Mouse (Mus musculus) left cerebral cortex, adult 11 months (tissue): ENCODE results near the gene Arrb1.

Experiments used
- DNase-seq: peaks from one replicate; pipeline ENCODE4 v3.0.0; 2022; ENCODE audit warnings: low spot score

The Arrb1 gene

DNA sequence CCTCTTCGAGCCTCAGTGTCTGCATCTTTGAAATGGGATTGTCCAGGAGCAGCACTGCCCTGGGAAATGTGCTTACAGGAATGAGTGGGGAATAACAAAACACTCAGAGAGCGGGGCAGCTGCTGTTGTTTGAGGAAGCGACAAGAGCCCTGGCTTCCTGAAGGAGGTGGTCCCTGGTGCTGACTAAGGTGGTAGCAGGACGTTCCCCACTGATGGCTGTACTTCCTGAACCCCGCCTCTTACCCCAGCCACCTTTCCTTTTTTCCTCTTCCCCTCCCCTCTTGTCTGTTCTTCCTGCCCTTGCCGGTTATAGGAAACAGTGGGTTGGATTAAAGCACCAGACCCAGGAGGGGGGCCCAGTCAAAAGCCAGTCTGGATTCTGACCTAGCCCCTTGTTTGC, 45.0 kb downstream of the Arrb1 start:
- no peak for DNase-seq

DNA sequence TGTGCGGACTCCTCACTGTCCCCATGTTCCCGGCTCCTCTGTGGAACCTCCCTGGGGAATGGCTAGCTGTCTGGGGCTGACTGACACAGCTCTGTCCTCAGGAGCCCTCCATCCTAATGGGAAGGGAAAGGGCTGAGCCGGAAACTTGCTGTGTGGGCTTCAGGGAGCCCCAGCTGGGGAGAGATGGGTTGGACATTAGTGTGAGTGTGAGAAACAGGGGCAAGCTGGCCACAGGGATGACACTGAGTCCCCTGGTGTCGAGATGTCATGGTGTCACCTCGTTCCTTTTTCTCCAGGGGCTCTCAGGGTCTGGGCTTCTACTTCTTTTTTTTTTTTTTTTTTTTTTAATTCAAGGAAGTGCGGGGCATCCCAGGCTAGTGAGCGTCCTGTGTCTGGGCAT, 47.0 kb downstream of the Arrb1 start:
- no peak for DNase-seq

GRCm38 (mm10) chr7:99582867-99583266, 47.6 kb downstream of the Arrb1 start:
- no peak for DNase-seq

DNA sequence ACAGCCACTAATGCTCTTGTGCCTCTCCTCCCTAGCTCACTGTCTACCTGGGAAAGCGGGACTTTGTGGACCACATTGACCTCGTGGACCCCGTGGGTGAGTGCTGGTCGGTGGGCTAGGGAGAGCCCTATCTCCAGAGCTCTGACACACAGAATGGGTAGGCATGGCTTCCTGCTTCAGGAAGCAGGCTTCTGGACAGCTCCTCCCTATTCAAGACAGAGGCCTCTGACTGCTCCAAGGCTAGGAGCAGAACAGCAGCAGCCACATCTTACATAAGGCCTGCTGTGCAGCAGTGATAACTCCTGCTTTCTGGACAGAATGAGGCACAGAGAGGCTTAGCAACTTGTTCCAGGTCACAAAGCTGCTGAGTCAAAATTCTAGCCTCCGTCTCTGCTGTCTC, 48.4 kb downstream of the Arrb1 start:
- DNase-seq: no peak

- no peak for DNase-seq
These were observed 50.7 kb downstream of the Arrb1 start for GRCm38 (mm10) chr7:99585976-99586375.

DNA sequence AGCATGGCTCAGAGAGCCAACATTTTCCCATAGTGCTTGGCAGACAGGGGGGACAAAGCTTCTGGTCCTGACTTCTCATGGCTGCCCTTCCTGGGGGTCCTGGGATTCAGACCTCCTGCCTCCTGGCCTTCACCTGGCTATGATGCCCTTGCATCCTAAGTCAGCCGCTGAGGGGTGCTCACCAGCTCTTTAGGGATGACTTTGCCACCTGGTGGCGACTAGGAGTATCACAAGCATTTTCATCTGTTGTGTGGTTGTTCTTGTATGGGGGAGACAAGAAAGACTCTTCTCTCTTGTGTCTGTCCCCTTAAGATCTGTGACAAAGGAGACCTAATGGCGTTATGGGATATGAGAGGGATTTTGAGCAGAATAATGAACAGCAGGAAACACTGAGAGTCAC, 54.8 kb downstream of the Arrb1 start:
- peak; percentile 49 for DNase-seq

DNA sequence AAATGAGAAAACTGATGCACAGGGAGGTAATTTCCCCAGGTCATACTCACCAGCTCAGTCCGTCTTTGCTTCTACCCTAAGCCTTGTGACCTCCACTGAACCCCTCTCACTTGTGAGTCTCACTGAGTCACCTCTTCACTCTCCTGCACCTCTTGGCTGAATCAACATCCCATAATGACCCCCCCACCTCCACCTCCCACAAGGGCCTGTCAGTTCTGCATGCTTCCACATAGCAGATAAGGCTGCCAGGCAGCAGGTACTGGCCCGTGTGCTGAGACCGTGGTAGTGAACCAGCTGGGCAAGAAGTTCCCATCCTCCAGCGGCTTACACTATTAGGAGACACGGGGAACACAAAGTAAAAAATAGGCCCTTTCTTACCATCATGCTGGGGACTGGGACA, 55.4 kb downstream of the Arrb1 start:
- no peak for DNase-seq

GRCm38 (mm10) chr7:99592669-99593068, 57.4 kb downstream of the Arrb1 start:
- DNase-seq: no peak

- DNase-seq: no peak
These were observed 58.9 kb downstream of the Arrb1 start for GRCm38 (mm10) chr7:99593868-99594803.

GRCm38 (mm10) chr7:99598722-99599121, 63.5 kb downstream of the Arrb1 start:
- DNase-seq: no peak

DNA sequence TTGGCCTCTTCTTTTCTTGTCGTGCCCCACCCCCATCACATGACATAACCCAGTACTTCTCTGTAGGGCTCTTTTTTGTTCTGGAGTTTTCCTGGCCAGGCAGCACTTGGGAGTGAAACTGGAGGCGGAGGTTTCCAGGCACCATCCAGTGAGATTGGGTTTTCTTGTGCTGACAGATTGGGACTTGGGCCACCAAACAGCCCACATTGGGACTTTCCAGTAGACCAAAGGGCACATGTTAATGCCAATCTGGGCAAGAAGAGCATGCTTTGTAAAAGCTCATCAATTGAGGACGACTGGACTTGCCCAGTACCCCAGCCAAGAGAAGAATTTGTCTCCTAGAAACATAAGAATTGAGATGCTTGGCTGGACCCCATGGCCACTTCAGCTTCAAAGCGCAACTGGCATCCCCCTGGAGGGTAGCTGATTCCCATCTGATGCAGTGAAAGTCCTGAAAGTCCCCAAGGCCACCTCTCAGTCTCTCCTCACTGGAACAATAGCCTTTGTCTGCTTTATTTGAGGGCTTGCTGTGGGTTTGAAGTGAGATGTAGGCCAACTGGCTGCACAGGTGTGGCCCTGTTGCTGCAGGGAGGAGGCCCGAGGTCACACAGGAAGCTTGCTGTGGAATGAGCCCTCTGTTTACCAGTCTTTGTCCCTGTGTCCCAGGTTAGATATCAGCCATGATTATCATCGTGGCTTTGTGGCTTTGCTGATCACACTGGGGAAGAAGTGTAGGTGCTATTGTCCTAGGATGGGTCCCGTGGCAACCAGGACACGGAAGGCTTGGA, 68.8 kb downstream of the Arrb1 start:
- DNase-seq: no peak

- DNase-seq: no peak
These were observed 69.8 kb downstream of the Arrb1 start for GRCm38 (mm10) chr7:99605058-99605457.

GRCm38 (mm10) chr7:99606303-99606702, 71.0 kb downstream of the Arrb1 start:
- DNase-seq: no peak

GRCm38 (mm10) chr7:99606766-99607165, 71.5 kb downstream of the Arrb1 start:
- DNase-seq: no peak

DNA sequence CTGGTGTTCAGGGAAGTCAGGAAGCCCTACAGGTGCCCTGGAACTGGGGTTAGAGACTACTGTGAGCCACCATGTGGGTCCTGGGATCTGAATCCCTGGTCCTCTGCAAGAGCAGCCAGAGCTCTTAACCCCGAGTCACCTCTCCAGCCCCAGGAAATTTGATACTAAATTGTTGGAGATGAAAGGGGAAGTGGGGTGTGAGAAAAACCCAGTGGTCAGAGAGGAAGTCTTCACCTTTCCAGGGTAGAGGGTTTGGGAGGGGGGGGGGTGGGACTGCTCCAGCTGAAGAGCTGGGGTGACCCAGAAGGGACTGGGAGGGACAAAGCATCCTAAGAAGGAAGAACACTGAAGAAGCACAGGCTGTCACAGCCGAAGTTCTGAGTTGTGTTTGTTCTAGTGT, 72.4 kb downstream of the Arrb1 start:
- no peak for DNase-seq

DNA sequence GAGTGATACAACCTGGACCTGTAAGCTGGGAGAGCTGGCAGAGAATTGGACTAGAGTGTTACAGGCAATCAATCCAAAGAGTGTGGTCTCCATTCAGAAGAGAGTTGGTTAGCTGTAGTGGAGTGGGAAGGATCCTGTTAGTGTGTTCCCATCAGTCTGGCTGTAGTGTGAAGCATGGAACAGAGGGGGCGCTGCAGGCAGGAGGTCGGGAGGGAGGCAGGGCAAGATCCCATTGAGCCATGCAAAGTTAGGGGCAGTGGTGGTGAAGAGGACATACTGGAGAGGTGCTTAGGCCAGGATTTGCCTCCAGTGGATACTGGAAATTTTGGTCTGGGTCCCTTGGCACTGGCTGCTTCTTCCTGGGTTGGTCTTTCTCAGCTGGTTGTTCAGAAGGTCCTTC, 83.0 kb downstream of the Arrb1 start:
- no peak for DNase-seq

DNA sequence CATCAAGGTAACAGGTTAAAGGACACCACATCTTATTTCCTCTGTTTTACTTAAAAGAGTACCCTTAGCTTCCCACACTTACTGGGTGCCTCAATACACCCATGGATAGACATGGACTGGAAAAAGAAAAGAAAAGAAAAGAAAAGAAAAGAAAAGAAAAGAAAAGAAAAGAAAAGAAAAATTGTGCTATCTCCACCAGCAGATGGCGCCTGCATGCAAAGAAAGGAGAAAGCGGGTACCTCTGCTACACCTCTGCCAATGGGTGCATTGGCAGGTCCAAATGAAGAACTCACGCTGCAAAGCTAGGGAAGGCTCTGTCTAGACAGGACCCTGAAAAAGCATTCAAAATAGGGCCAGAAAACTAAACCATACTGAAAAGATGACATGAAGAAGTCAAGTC, 83.6 kb downstream of the Arrb1 start:
- no peak for DNase-seq

- peak; percentile 77 for DNase-seq
These were observed 90.6 kb downstream of the Arrb1 start for GRCm38 (mm10) chr7:99625722-99626375.

- DNase-seq: no peak
These were observed 91.4 kb downstream of the Arrb1 start, which contains the start of gene Tpbgl for GRCm38 (mm10) chr7:99626376-99627270. Tpbgl (minus strand) TSS chr7:99627103.

DNA sequence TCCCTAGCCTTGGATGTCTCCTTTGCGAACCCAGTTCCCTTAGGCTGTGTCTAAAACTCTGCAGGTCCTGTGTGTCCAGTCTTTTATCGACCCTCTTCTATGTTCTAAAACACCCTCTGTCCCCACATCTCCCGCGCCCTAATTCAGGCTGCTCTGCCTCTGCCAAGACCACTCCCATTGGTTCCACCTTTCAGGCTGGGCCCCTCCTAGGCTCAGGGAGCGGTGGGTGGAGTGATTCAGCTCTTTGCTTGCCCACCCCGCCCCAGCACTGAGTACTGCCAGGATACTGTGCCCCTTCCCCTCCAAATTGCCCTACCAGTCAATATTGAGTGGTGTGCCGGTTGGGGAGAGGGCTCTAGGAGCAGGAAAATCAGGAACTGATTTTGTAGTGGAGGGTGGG, 92.1 kb downstream of the Arrb1 start:
- no peak for DNase-seq

- DNase-seq: no peak
These were observed 97.0 kb downstream of the Arrb1 start for GRCm38 (mm10) chr7:99632286-99632685.
